Mouse (Mus musculus): ENCODE measurements around the gene Gps2.

GRCm38 (mm10) chr11:69953267-69953915, 39.7 kb downstream of the Gps2 start:
- TF ChIP-seq POLR2A (IDR thresholded peaks at IDR 0.05; ENCODE audit: low read depth, low read length) (no peak), CTCF (IDR thresholded peaks at IDR 0.05; ENCODE audit: extremely low read depth, insufficient read length, insufficient replicate concordance, low read depth, low read length) (no peak)
